Comparison of ENCODE assay signal across 8 mouse cellular contexts in genomic region chr7:139472865-139473549, GRCm38 (mm10).
DNase-seq lines count a peak whose midpoint lies in the region; ATAC-seq and TF ChIP-seq lines count a peak whose summit lies in the region.

No protein-coding gene starts in this region.

- 35% methylated on average over 7 of the region's 7 CpGs for WGBS in forebrain, embryonic 14.5 days
- WGBS in liver, postnatal 0 days (ENCODE audit: insufficient replicate concordance), result 31% methylated on average over 7 of the region's 7 CpGs

- H3K4me2 ChIP-seq in forebrain, embryonic 14.5 days (ENCODE audit: low read length), result no peak overlapping the region
- no peak overlapping the region for H3K4me2 ChIP-seq in liver, postnatal 0 days (ENCODE audit: low read depth, low read length)

- no peaks in the 10 kb centered on the region for H3K9me3 ChIP-seq in forebrain, embryonic 14.5 days (replicated peaks; ENCODE audit: control insufficient read depth, low read length)
- H3K9me3 ChIP-seq in liver, postnatal 0 days (ENCODE audit: low read length), result no peaks in the 10 kb centered on the region

- peaks cover 3% of the 10 kb centered on the region; the same call in 1 of the 2 replicates for H3K4me1 ChIP-seq in forebrain, embryonic 14.5 days (ENCODE audit: control insufficient read depth, insufficient read depth, low read length)
- peaks cover 7% of the 10 kb centered on the region for H3K4me1 ChIP-seq in liver, postnatal 0 days (ENCODE audit: insufficient read depth)

- intact Hi-C loops in heart, postnatal 14 days (cut with DNase I), result loop anchor here (1.0 to 10.0 kb wide), 3 partner anchors 82 to 348 kb away; no protein-coding TSS in a partner anchor

- no peak overlapping the region for H3K4me3 ChIP-seq in forebrain, embryonic 14.5 days (ENCODE audit: low read depth, low read length)
- no peak overlapping the region for H3K4me3 ChIP-seq in liver, postnatal 0 days (ENCODE audit: low read depth, low read length)

- no peak overlapping the region for H3K9ac ChIP-seq in forebrain, embryonic 14.5 days (ENCODE audit: low read length)
- H3K9ac ChIP-seq in liver, postnatal 0 days (replicated peaks), result no peak overlapping the region

- TF ChIP-seq CTCF in liver, postnatal 0 days (IDR thresholded peaks at IDR 0.05; ENCODE audit: low read depth), result peak; percentile 89

- TF ChIP-seq EP300 in liver, postnatal 0 days (IDR thresholded peaks at IDR 0.05; ENCODE audit: low read depth), result no peak

- H3K36me3 ChIP-seq in forebrain, embryonic 14.5 days (ENCODE audit: control insufficient read depth, insufficient read depth, low read length), result no peaks in the 10 kb centered on the region
- H3K36me3 ChIP-seq in liver, postnatal 0 days (replicated peaks; ENCODE audit: insufficient read depth, low read length), result no peaks in the 10 kb centered on the region

- no peaks in the 10 kb centered on the region for H3K27me3 ChIP-seq in forebrain, embryonic 14.5 days (replicated peaks; ENCODE audit: control insufficient read depth, insufficient read depth, low read length)
- no peaks in the 10 kb centered on the region for H3K27me3 ChIP-seq in liver, postnatal 0 days (ENCODE audit: insufficient read depth, low read length)

- ATAC-seq in forebrain, embryonic 14.5 days, result peak; percentile 86
- ATAC-seq in liver, postnatal 0 days, result peak; percentile 67
- ATAC-seq in neutrophil, adult 5-6 weeks (ENCODE audit: extremely low read depth, insufficient number of reproducible peaks, low FRiP score, poor library complexity, severe bottlenecking), result peak; percentile 43; the same call in 1 of the 2 replicates

- H3K27ac ChIP-seq in forebrain, embryonic 14.5 days (ENCODE audit: low read depth, low read length), result no peak overlapping the region
- H3K27ac ChIP-seq in liver, postnatal 0 days (ENCODE audit: low read depth), result no peak overlapping the region

- DNase-seq in CD8-positive naive resting alpha-beta T cell, adult 2 months (ENCODE audit: low read depth in 2 of 2, low spot score in 2 of 2), result peak; percentile 32 to 51
- DNase-seq in c-Kit-positive CD71-negative TER-119-negative erythroid progenitor cells, embryonic 14.5 days (ENCODE audit: low read depth), result peak; percentile 43
- DNase-seq in forebrain, embryonic 14.5 days (ENCODE audit: low spot score), result peak; percentile 89
- DNase-seq in heart, postnatal 14 days, result peak; percentile 87 to 89
- peak; percentile 88 for DNase-seq in layer of hippocampus, adult 11-12 months (ENCODE audit: low spot score)
- DNase-seq in liver, postnatal 0 days, result peak; percentile 81
- peak; percentile 72 for DNase-seq in testis, postnatal 14 days (ENCODE audit: low spot score)
